Mouse (Mus musculus) spleen, adult 2 months (tissue): ENCODE measurements around the gene Dnah8. TPM values are rescaled to one million over a fixed set of nuclear protein-coding genes. Genes with fewer than 3 reads are reported as not detected.

ENCODE experiments used
- DNase-seq, 2 experiments: peaks; one replicate each; pipeline versions ENCODE4 v3.0.0 to v3.0.0-alpha.2; 2012 to 2021; ENCODE audit warnings: low spot score in 2 of 2, low read depth in 1 of 2
- H3K27ac ChIP-seq: fragments of 200-500 bp; 2 replicates; pipeline ENCODE4 v1.5.1; 2012; ENCODE audit warnings: low read length, inconsistent platforms; ENCODE audit not compliant: insufficient read depth
- H3K27me3 ChIP-seq: fragments of 200-500 bp; 2 replicates; pipeline ENCODE4 v1.6.1; 2012; ENCODE audit warnings: mild to moderate bottlenecking, moderate library complexity, low read length, inconsistent platforms; ENCODE audit not compliant: control insufficient read depth, insufficient read depth
- H3K36me3 ChIP-seq: fragments of 200-500 bp; 2 replicates; pipeline ENCODE4 v1.6.1; 2012; ENCODE audit warnings: mild to moderate bottlenecking, low read length, inconsistent platforms; ENCODE audit not compliant: control insufficient read depth, insufficient read depth
- H3K4me1 ChIP-seq: fragments of 200-500 bp; 2 replicates; pipeline ENCODE4 v1.6.1; 2011; ENCODE audit warnings: inconsistent platforms; ENCODE audit not compliant: control insufficient read depth, insufficient read depth, insufficient read length
- H3K4me3 ChIP-seq: fragments of 200-500 bp; 2 replicates; pipeline ENCODE4 v1.5.1; 2011; ENCODE audit warnings: mild to moderate bottlenecking, inconsistent platforms; ENCODE audit not compliant: insufficient read depth, insufficient read length; ENCODE audit errors: extremely low read depth
- CTCF ChIP-seq: fragments of 200-500 bp; IDR thresholded peaks from 2 replicates; pipeline ENCODE4 v1.5.1; 2011; ENCODE audit warnings: mild to moderate bottlenecking, inconsistent platforms; ENCODE audit not compliant: insufficient read depth, insufficient read length, insufficient replicate concordance; ENCODE audit errors: extremely low read depth
- POLR2A ChIP-seq: fragments of 200-500 bp; IDR thresholded peaks from 2 replicates; pipeline ENCODE4 v1.6.1; 2011; ENCODE audit warnings: low read depth, low read length, inconsistent platforms
- WGBS: fragments of 180-500 bp; shearing (Covaris S2); methylation state at CpG from one replicate; pipeline ENCODE4 v1.1.7; 2018; 5-methylcytosine and 5-hydroxymethylcytosine counted together
- polyA plus RNA-seq: library from polyadenylated mRNA; depleted of rRNA; stranded (reverse); fragments of >200 nt; gene quantifications from 2 replicates; pipeline ENCODE4 v1.2.3, GENCODE M21; 2012

The Dnah8 gene
- polyA plus RNA-seq, 1 experiment = 10.2 TPM

GRCm38 (mm10) chr17:30602175-30602574 lies 22.0 kb upstream of the Dnah8 start:
- TF ChIP-seq CTCF (no peak), POLR2A (no peak)
- H3K27me3 ChIP-seq = no peaks in the 10 kb centered on the region
- H3K27ac ChIP-seq = no peak overlapping the region
- no peak for DNase-seq
- H3K4me1 ChIP-seq = no peaks in the 10 kb centered on the region
- H3K36me3 ChIP-seq = peaks cover 20% of the 10 kb centered on the region
- WGBS = 95% methylated on average over 14 of the region's 14 CpGs
- H3K4me3 ChIP-seq = no peak overlapping the region

GRCm38 (mm10) chr17:30604296-30604695 lies 19.9 kb upstream of the Dnah8 start:
- Histone ChIP-seq H3K4me3 (no peak overlapping the region), H3K4me1 (no peaks in the 10 kb centered on the region), H3K36me3 (peaks cover 11% of the 10 kb centered on the region), H3K27me3 (no peaks in the 10 kb centered on the region), H3K27ac (no peak overlapping the region)
- DNase-seq = no peak
- 91% methylated on average over 6 of the region's 6 CpGs for WGBS
- no peak for TF ChIP-seq CTCF
- TF ChIP-seq POLR2A = no peak

- no peak for TF ChIP-seq POLR2A
- TF ChIP-seq CTCF = no peak
These were observed 19.2 kb upstream of the Dnah8 start for GRCm38 (mm10) chr17:30605001-30605400.

GRCm38 (mm10) chr17:30606206-30606605 lies 17.9 kb upstream of the Dnah8 start:
- TF ChIP-seq POLR2A (no peak), CTCF (no peak)
- Histone ChIP-seq H3K4me1 (no peaks in the 10 kb centered on the region; the same call in 1 of the 2 replicates), H3K36me3 (peaks cover 11% of the 10 kb centered on the region), H3K4me3 (no peak overlapping the region), H3K27me3 (no peaks in the 10 kb centered on the region), H3K27ac (no peak overlapping the region)
- no peak for DNase-seq
- WGBS = 94% methylated on average over 11 of the region's 11 CpGs

More at GRCm38 (mm10) chr17:30605001-30605400, 19.2 kb upstream of the Dnah8 start:
- no peaks in the 10 kb centered on the region for H3K4me1 ChIP-seq
- no peak for DNase-seq
- peaks cover 11% of the 10 kb centered on the region for H3K36me3 ChIP-seq
- WGBS = 94% methylated on average over 5 of the region's 5 CpGs
- H3K27me3 ChIP-seq = no peaks in the 10 kb centered on the region
- H3K4me3 ChIP-seq = no peak overlapping the region
- H3K27ac ChIP-seq = no peak overlapping the region

GRCm38 (mm10) chr17:30606634-30607081 lies 17.5 kb upstream of the Dnah8 start:
- Histone ChIP-seq H3K36me3 (peaks cover 10% of the 10 kb centered on the region), H3K4me3 (no peak overlapping the region), H3K27me3 (no peaks in the 10 kb centered on the region), H3K4me1 (no peaks in the 10 kb centered on the region; the same call in 1 of the 2 replicates), H3K27ac (no peak overlapping the region)
- 93% methylated on average over 8 of the region's 8 CpGs for WGBS
- TF ChIP-seq POLR2A (no peak), CTCF (no peak)
- no peak for DNase-seq

GRCm38 (mm10) chr17:30607330-30607729 lies 16.8 kb upstream of the Dnah8 start:
- Histone ChIP-seq H3K27me3 (no peaks in the 10 kb centered on the region), H3K4me1 (no peaks in the 10 kb centered on the region; the same call in 1 of the 2 replicates), H3K36me3 (peaks cover 8% of the 10 kb centered on the region), H3K27ac (no peak overlapping the region), H3K4me3 (no peak overlapping the region)
- TF ChIP-seq POLR2A (no peak), CTCF (no peak)
- WGBS = 94% methylated on average over 7 of the region's 7 CpGs
- DNase-seq = no peak

- H3K27me3 ChIP-seq = no peaks in the 10 kb centered on the region
- WGBS = 88% methylated on average over 8 of the region's 8 CpGs
- H3K27ac ChIP-seq = no peak overlapping the region
- no peaks in the 10 kb centered on the region; the same call in 1 of the 2 replicates for H3K4me1 ChIP-seq
- no peak for TF ChIP-seq POLR2A
- no peak for TF ChIP-seq CTCF
- DNase-seq = no peak
- H3K4me3 ChIP-seq = no peak overlapping the region
- H3K36me3 ChIP-seq = 0 out of 2 replicates have a peak, but pooled peaks cover 2% of the 10 kb centered on the region
These were observed 16.2 kb upstream of the Dnah8 start for GRCm38 (mm10) chr17:30607909-30608495.
